Mouse (Mus musculus) layer of hippocampus, adult 8-10 months (tissue): ENCODE measurements around the gene Fam173a. TPM values are rescaled to one million over a fixed set of nuclear protein-coding genes. Genes with fewer than 3 reads are reported as not detected.
"Not testable (repeated sequence)": the region's sequence is repeated elsewhere in the genome, so short reads cannot be mapped to it uniquely, and the experiment has no call there.

Source experiments
- DNase-seq, 2 experiments: peaks; one replicate each; pipeline ENCODE4 v3.0.0; 2022; ENCODE audit warnings: low spot score in 2 of 2
- microRNA-seq, 2 experiments: library from miRNA; unstranded; fragments of <30 nt; microRNA quantifications; one replicate each; pipeline ENCODE4 v1.2.0; 2022
- total RNA-seq, 4 experiments: library from RNA; stranded (reverse); gene quantifications; 2 replicates each; pipeline ENCODE4 v1.2.4; 2022

The Fam173a gene
- total RNA-seq, 4 experiments from 2014 or later: 93.0 to 103 (median 99.1) TPM

DNA sequence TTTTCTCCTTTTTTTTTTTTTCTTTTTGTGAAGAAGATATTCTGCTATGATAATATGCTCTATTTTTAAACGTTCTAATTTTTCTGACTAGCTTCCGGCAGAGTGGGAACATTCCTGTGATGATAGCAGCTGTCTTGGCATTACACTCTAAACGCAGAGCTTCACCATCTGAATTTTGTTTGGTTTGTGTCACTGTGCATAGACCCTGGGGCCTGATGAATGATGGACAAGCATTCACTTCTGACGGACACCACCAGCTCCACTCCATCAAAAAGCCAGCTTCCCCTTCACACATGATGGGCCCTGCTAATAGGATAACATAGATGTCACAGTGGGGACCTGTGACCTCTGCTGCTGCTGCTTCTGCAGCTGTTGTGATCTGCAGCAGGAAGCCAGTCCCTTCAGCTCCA, 31.1 kb downstream of the Fam173a start:
- DNase-seq: no peak

DNA sequence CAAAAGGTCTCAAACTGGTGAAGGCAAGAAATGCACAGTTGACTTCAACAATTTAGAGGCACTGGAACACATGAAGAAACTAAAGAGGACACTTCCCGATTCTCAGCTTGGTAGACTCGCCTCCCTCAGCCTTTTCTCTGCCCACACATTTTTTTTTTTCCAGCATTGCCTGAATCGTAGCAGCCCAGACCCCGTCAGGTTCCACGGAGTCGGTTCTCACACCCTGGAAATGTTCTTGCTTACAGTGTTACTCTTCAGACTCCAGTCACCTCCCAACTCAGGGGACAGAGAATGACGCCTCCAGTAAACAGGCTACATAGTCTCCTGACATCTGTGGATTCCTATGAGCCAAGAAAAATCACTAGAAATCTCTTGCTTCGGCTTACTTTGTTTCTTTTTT, 32.6 kb downstream of the Fam173a start:
- DNase-seq: no peak

DNA sequence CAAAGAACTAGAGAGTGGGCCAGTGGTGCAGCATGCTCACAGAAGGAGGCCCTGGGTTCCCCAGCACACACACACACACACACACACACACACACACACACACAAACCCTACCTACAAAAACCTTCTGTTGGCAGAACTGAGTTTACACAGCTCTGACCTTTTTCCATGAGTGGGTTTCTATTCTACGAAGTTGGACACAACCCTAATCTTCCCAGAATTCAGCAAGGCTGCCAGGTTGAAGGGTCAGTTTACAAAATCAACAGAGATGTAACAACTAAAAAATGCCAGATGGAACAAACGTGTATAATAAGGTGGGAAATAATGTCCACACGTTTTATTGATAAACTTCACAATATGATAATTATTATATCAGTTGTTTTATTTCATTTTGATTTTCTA, 35.0 kb downstream of the Fam173a start:
- no peak for DNase-seq

GRCm38 (mm10) chr17:25756378-25757242, 36.1 kb downstream of the Fam173a start:
- DNase-seq: no peak

DNA sequence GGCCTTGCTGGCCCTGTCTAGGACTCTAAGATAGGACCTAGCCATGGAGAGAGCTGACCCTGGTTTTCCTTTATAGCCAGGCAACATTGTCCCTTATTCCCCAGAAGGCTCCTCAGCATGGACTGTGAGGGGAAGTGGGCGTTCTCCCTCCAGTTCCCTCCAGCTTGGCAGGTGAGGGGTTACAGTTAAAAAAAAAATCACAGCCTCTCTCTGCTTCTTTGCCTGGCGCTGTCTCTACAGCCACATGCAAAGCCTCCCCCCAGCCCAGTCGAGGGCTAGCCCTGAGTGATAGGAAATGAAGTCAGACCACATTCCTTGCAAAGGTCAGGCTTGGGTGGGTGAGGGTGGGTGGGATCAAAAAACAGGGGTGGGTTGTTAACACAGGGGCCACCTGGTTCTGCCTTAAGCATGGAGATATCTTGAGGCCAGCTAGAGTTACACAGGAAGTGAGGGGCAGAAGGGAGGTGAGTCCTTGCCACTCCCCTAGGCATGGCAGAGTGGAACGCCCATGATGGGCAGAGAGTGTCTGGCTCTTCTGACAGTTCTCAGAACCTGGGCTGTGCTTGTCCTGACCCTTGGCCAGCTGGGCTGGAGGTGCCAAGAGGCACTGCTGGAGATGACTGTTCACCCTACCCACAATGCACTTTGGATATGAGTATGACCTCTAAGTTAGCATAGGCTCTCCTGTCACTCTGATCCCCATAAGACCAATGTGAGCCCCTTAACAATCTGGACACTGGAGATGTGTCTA, 36.9 kb downstream of the Fam173a start:
- DNase-seq: no peak

GRCm38 (mm10) chr17:25755086-25755485, 37.6 kb downstream of the Fam173a start:
- no peak for DNase-seq

DNA sequence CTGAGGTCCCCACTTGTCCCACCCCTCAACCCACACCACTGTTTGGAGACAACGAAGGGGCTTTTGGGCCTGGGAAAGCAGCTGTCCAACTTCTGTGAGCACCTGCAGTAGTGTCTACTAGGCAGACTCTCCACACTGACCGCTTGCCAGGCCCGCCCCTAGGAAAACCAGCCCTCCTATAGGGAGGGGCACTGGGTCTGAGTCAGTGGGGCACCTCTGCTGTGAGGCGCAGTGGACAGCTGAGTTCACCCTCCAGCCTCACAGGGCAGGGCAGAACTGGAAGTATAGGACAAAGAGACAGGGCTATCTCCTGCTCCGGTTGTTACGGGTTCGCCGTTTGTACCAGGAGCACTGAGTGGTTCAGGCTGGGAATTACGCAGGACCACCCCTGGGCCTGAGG, 38.5 kb downstream of the Fam173a start, which contains the start of gene Msln:
Gene Msln (minus strand): TSS at position 138 of the 400 bp plus-strand sequence.
- DNase-seq: no peak

DNA sequence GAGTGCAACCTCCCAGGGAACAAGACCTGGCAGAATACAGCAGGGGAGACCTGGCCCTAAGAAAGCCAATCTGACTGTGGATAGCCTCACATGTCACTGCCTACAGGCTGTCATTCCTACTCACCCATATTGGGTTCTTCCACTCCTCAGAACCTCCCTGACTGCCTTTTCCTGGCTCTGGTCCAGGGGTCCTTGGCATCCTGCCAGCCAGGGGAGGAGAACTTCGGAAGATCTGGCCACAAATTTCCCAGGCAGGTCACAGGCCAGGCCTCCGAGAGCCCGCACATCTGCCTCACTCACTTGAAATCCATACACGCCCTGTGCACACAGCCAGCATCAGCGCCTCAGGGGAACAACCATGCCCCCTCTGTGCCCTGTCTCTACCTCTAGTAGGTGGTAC, 41.3 kb downstream of the Fam173a start:
- no peak for DNase-seq

- no peak for DNase-seq
Measured at GRCm38 (mm10) chr17:25749314-25749713, 43.4 kb downstream of the Fam173a start.

- DNase-seq: no peak
Measured at GRCm38 (mm10) chr17:25748238-25748637, 44.5 kb downstream of the Fam173a start.

GRCm38 (mm10) chr17:25744311-25744710, 48.4 kb downstream of the Fam173a start:
- no peak for DNase-seq

- DNase-seq: no peak
Measured at GRCm38 (mm10) chr17:25743831-25744230, 48.9 kb downstream of the Fam173a start.

DNA sequence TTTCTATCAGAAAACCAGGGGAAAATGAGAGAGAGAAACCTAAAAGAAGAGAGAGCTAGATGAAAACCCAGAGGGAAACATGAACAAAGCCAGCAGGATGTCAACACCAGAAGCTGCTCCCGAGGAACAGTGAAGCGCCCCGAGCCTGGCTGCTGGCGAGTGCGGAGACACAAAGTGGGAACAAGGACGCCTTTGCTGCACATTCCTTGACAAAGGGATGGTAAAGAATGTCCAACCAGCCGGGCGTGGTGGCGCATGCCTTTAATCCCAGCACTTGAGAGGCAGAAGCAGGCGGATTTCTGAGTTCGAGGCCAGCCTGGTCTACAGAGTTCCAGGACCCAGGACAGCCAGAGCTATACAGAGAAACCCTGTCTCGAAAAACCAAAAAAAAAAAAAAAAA, 51.2 kb downstream of the Fam173a start:
- DNase-seq: not testable (repeated sequence)

Small RNA genes within 50 kb of the gene (microRNA-seq; reads per million reads assigned to microRNA genes)
- gene Gm25083: 0 reads per million in 2 experiments
- 2.9 to 7.1 reads per million in 2 experiments for gene Mir3082
- 0.32 to 1.5 reads per million in 2 experiments for gene Mir6966

Other genes starting within 250 kb of the Fam173a start
- 10 to 100 TPM; 47.4 to 54.5 (median 52.1) TPM for gene Sox8, start 222.2 kb downstream of the Fam173a start, total RNA-seq
- 10 to 100 TPM; 27.0 to 33.4 (median 28.4) TPM for gene Lmf1, start 213.8 kb downstream of the Fam173a start, total RNA-seq
- 100 to 1,000 TPM; 115 to 135 (median 117) TPM for gene Gng13, start 75.7 kb downstream of the Fam173a start, total RNA-seq
- 1 to 10 TPM; 1.3 to 4.9 (median 2.0) TPM for gene Chtf18, start 65.5 kb downstream of the Fam173a start, total RNA-seq
- 10 to 100 TPM; 51.7 to 56.8 (median 54.0) TPM for gene Rpusd1, start 65.2 kb downstream of the Fam173a start, total RNA-seq
- under 1 TPM in 3 of 4 experiments, not detected in 1; 0.13 to 0.41 (median 0.23) TPM for gene Mslnl, start 56.9 kb downstream of the Fam173a start, total RNA-seq
- gene Msln, start 38.5 kb downstream of the Fam173a start, total RNA-seq: 1 to 10 TPM in 2 of 4 experiments, under 1 TPM in 2; 0.21 to 1.8 (median 0.92) TPM
- gene Narfl, start 19.1 kb downstream of the Fam173a start, total RNA-seq: 10 to 100 TPM; 33.0 to 45.0 (median 34.2) TPM
- 100 to 1,000 TPM in 2 of 4 experiments, 10 to 100 TPM in 2; 94.5 to 130 (median 112) TPM for gene Haghl, start 7.2 kb downstream of the Fam173a start, total RNA-seq
- gene Ccdc78, start 6.3 kb downstream of the Fam173a start, total RNA-seq: under 1 TPM; 0.43 to 1.00 (median 0.94) TPM
- 1 to 10 TPM in 1 of 4 experiments, not detected in 3; 1.5 TPM for gene AC134908.4, start 2.8 kb upstream of the Fam173a start, total RNA-seq
- gene Metrn, start 4.2 kb upstream of the Fam173a start, total RNA-seq: 10 to 100 TPM; 66.8 to 93.2 (median 84.5) TPM
- 100 to 1,000 TPM; 532 to 577 (median 554) TPM for gene Fbxl16, start 16.2 kb upstream of the Fam173a start, total RNA-seq
- gene Wdr24, start 30.7 kb upstream of the Fam173a start, total RNA-seq: 10 to 100 TPM; 22.8 to 29.0 (median 26.5) TPM
- gene Jmjd8, start 36.0 kb upstream of the Fam173a start, total RNA-seq: 10 to 100 TPM; 61.0 to 63.6 (median 61.8) TPM
- gene Stub1, start 40.5 kb upstream of the Fam173a start, total RNA-seq: 100 to 1,000 TPM; 151 to 155 (median 152) TPM
- 10 to 100 TPM; 31.6 to 44.8 (median 40.9) TPM for gene Rhbdl1, start 44.4 kb upstream of the Fam173a start, total RNA-seq
- 10 to 100 TPM; 21.4 to 27.6 (median 25.7) TPM for gene Gm20683, start 48.9 kb upstream of the Fam173a start, total RNA-seq
- 100 to 1,000 TPM in 1 of 4 experiments, 10 to 100 TPM in 3; 81.2 to 107 (median 93.1) TPM for gene Rhot2, start 52.0 kb upstream of the Fam173a start, total RNA-seq
- gene Wdr90, start 68.6 kb upstream of the Fam173a start, total RNA-seq: 10 to 100 TPM; 19.0 to 28.8 (median 23.6) TPM
- 10 to 100 TPM; 16.9 to 26.9 (median 21.5) TPM for gene Mcrip2, start 75.9 kb upstream of the Fam173a start, total RNA-seq
- 10 to 100 TPM; 37.5 to 42.2 (median 39.1) TPM for gene Mettl26, start 82.2 kb upstream of the Fam173a start, total RNA-seq
- 1 to 10 TPM; 1.6 to 2.4 (median 1.9) TPM for gene Wfikkn1, start 88.0 kb upstream of the Fam173a start, total RNA-seq
- gene Rab40c, start 126.8 kb upstream of the Fam173a start, total RNA-seq: 10 to 100 TPM; 42.0 to 72.9 (median 46.4) TPM
- gene Pigq, start 152.0 kb upstream of the Fam173a start, total RNA-seq: 100 to 1,000 TPM; 104 to 128 (median 120) TPM
- 1 to 10 TPM in 1 of 4 experiments, under 1 TPM in 2, not detected in 1; 0.16 to 2.8 (median 0.28) TPM for gene Nhlrc4, start 152.1 kb upstream of the Fam173a start, total RNA-seq
- 1 to 10 TPM in 1 of 4 experiments, under 1 TPM in 3; 0.77 to 1.2 (median 0.88) TPM for gene A930017K11Rik, start 159.7 kb upstream of the Fam173a start, total RNA-seq
- gene Capn15, start 192.9 kb upstream of the Fam173a start, total RNA-seq: 10 to 100 TPM; 45.4 to 61.2 (median 53.8) TPM